Mouse (Mus musculus) liver, embryonic 12.5 days (tissue): ENCODE results near the gene Hdac8. TPM values are rescaled to one million over a fixed set of nuclear protein-coding genes. Genes with fewer than 3 reads are reported as not detected.

Source experiments
- ATAC-seq: fragments of 200-750 bp; cut with Nextera tagmentation; 2 replicates; pipeline ENCODE4 v1.8.0; 2017; ENCODE audit warnings: moderate number of reproducible peaks, mild to moderate bottlenecking, moderate library complexity
- H3K27ac ChIP-seq: fragments of 300-500 bp; sonication (generic); 2 replicates; pipeline ENCODE4 v1.5.1; 2016; ENCODE audit warnings: mild to moderate bottlenecking
- H3K27me3 ChIP-seq: fragments of 300-500 bp; sonication (generic); replicated peaks from 2 replicates; pipeline ENCODE4 v1.6.1; 2016; ENCODE audit warnings: mild to moderate bottlenecking, moderate library complexity
- H3K36me3 ChIP-seq: fragments of 300-500 bp; sonication (generic); 2 replicates; pipeline ENCODE4 v1.6.1; 2016; ENCODE audit warnings: mild to moderate bottlenecking, moderate library complexity
- H3K4me1 ChIP-seq: fragments of 300-500 bp; sonication (generic); 2 replicates; pipeline ENCODE4 v1.6.1; 2016
- H3K4me2 ChIP-seq: fragments of 300-500 bp; sonication (generic); 2 replicates; pipeline ENCODE4 v1.6.1; 2016; ENCODE audit warnings: mild to moderate bottlenecking, moderate library complexity
- H3K4me3 ChIP-seq: fragments of 300-500 bp; sonication (generic); 2 replicates; pipeline ENCODE4 v1.5.1; 2016; ENCODE audit warnings: mild to moderate bottlenecking, moderate library complexity
- H3K9ac ChIP-seq: fragments of 300-500 bp; sonication (generic); 2 replicates; pipeline ENCODE4 v1.6.1; 2016; ENCODE audit warnings: mild to moderate bottlenecking, moderate library complexity
- H3K9me3 ChIP-seq: fragments of 300-500 bp; sonication (generic); replicated peaks from 2 replicates; pipeline ENCODE4 v1.6.1; 2016; ENCODE audit warnings: mild to moderate bottlenecking, moderate library complexity
- WGBS: fragments of 180-500 bp; shearing (Covaris S2); methylation state at CpG from one replicate; pipeline ENCODE4 v1.1.7; 2016; ENCODE audit not compliant: insufficient replicate concordance; 5-methylcytosine and 5-hydroxymethylcytosine counted together
- microRNA-seq: library from miRNA; unstranded; fragments of <30 nt; microRNA quantifications from one replicate; pipeline ENCODE4, GENCODE M21; 2017
- polyA plus RNA-seq: library from polyadenylated mRNA; unstranded; fragments of >200 nt; fragmentation: Nextera tagmentation; extraction: Ambion mirVana; gene quantifications from 2 replicates; pipeline ENCODE4 v1.2.1, GENCODE M21; 2016

The Hdac8 gene
- polyA plus RNA-seq, 1 experiment from 2014 or later: 2.6 TPM

- Histone ChIP-seq H3K4me1 (no peaks in the 10 kb centered on the region; the same call in 1 of the 2 replicates), H3K27ac (0 out of 2 replicates have a peak within 1 kb of the TSS, but pooled peaks have one; percentile 4), H3K9ac (peak within 1 kb of the TSS; percentile 52), H3K36me3 (no peaks in the 10 kb centered on the region), H3K9me3 (0 out of 2 replicates have a peak, but pooled peaks cover 5% of the 10 kb centered on the region), H3K4me3 (peak within 1 kb of the TSS; percentile 54), H3K27me3 (peaks cover 77% of the 10 kb centered on the region), H3K4me2 (peak within 1 kb of the TSS; percentile 72)
- peak; percentile 68 for ATAC-seq
- WGBS: 9% methylated on average over 44 of the region's 44 CpGs
Measured at GRCm38 (mm10) chrX:102251937-102252860, 253.0 kb downstream of the Hdac8 start, which contains the start of gene Cited1. TSS of gene Cited1 (minus strand) at chrX:102252181.

DNA sequence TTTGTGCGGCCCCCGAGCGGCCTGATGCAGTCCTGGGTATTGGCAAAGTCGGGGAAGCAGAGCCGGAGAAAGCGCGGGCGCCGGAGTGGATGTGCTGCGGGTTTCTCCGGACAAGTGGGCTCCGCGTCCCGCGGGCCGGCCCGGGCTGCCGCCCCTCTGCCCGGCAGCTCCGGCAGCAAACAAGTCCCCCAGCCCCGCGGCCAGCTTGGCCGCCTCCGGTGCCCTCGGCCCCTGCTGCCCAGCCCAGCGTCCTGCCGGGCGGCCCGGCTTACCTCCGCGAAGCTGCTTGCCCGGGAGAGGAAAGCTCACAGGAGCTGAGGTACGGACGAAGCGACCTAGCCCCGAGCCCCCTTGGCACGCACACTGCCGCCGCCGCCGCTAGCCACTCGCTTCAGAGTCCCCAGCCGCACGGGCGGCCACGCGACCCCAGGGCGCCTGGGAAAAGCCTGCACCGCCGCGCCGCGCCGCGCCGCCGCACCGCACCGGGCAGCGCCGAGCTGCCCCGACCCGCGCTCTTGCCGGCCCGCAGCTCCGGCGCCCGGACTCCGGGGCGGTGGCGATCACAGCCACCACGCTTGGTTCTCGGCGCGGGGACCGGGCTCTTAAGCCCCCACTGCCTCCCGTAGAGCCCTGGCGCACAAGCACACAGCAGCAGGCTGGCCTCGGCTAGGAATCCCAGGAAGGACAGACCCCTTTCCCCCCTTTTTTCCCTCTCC lies 253.8 kb downstream of the Hdac8 start:
- Histone ChIP-seq H3K9ac (peak overlapping the region; percentile 52), H3K4me2 (peak overlapping the region; percentile 72), H3K9me3 (0 out of 2 replicates have a peak, but pooled peaks cover 5% of the 10 kb centered on the region), H3K4me3 (peak overlapping the region; percentile 54), H3K4me1 (no peaks in the 10 kb centered on the region; the same call in 1 of the 2 replicates), H3K36me3 (no peaks in the 10 kb centered on the region), H3K27me3 (peaks cover 86% of the 10 kb centered on the region), H3K27ac (0 out of 2 replicates have a peak overlapping the region, but pooled peaks have one; percentile 4)
- 7% methylated on average over 58 of the region's 80 CpGs for WGBS
- ATAC-seq: no peak

GRCm38 (mm10) chrX:102250891-102251170 lies 254.3 kb downstream of the Hdac8 start:
- WGBS: 13% methylated on average over 24 of the region's 24 CpGs
- Histone ChIP-seq H3K4me3 (peak overlapping the region; percentile 54), H3K9me3 (0 out of 2 replicates have a peak, but pooled peaks cover 5% of the 10 kb centered on the region), H3K36me3 (no peaks in the 10 kb centered on the region), H3K27me3 (peaks cover 91% of the 10 kb centered on the region), H3K27ac (no peak overlapping the region), H3K4me2 (peak overlapping the region; percentile 72), H3K9ac (peak overlapping the region; percentile 52; the same call in 1 of the 2 replicates), H3K4me1 (no peaks in the 10 kb centered on the region; the same call in 1 of the 2 replicates)
- no peak for ATAC-seq

DNA sequence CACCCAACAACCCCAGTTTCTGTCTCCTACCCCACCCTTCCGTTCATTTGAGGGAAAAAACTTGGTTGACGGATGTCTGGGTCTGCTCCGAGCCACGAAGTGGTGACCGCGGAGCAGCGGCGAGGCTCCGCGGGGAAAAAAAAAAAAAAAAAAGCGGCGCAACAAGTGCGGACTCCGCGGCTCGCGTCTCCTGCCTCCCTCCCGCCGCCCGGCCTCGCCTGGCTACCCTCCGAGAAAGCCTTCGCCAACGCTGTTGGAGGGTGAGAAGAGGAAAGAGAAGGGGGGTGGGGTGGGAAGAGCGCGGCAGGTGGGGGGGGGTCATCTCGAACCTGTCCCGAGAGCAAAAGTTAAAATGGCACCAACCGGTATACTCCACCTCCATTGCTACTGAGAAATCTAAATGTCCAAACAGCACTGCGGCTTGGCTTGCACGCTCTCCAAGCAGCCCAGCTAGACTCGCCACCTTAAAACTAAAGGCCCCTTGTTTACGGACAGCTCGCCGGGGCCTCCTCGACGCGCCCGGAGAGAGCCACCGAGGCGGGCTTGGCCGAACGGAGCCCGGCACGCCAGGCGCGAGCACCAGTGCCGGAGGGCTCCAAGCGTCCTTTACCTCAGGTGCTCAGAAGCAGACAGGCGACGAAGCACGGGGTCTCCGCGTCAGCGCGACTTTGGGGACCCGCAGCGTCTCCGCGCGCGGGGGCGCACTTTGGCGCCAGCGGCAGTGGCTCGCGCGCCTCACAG lies 254.8 kb downstream of the Hdac8 start:
- 0 out of 2 replicates have a peak, but pooled peaks cover 5% of the 10 kb centered on the region for H3K9me3 ChIP-seq
- H3K36me3 ChIP-seq: no peaks in the 10 kb centered on the region
- H3K4me2 ChIP-seq: peak overlapping the region; percentile 72
- H3K27me3 ChIP-seq: peaks cover 92% of the 10 kb centered on the region
- H3K4me1 ChIP-seq: no peaks in the 10 kb centered on the region; the same call in 1 of the 2 replicates
- 8% methylated on average over 49 of the region's 68 CpGs for WGBS
- no peak overlapping the region for H3K27ac ChIP-seq
- ATAC-seq: no peak
- peak overlapping the region; percentile 54 for H3K4me3 ChIP-seq
- no peak overlapping the region for H3K9ac ChIP-seq

- no peak for ATAC-seq
- 35% methylated on average over 2 of the region's 2 CpGs for WGBS
- H3K9ac ChIP-seq: no peak overlapping the region
- H3K4me2 ChIP-seq: no peak overlapping the region
- H3K27ac ChIP-seq: no peak overlapping the region
- H3K4me3 ChIP-seq: no peak overlapping the region
- H3K9me3 ChIP-seq: no peaks in the 10 kb centered on the region
- H3K4me1 ChIP-seq: no peaks in the 10 kb centered on the region
- H3K36me3 ChIP-seq: no peaks in the 10 kb centered on the region
- peaks cover 58% of the 10 kb centered on the region for H3K27me3 ChIP-seq
Measured at GRCm38 (mm10) chrX:102244334-102244733, 260.8 kb downstream of the Hdac8 start.

Small RNAs within 50 kb of the gene (microRNA-seq; reads per million reads assigned to microRNA genes)
- not detected for gene Gm26318

Other genes starting within 250 kb of the Hdac8 start
- 2.1 TPM in 2 replicates for gene Phka1, start 138.9 kb upstream of the Hdac8 start, polyA plus RNA-seq
- not detected in 2 replicates for gene Gm3880, start 181.6 kb upstream of the Hdac8 start, polyA plus RNA-seq
- gene Gm9112, start 202.3 kb upstream of the Hdac8 start, polyA plus RNA-seq: not detected in 2 replicates
- gene Dmrtc1b, start 202.5 kb upstream of the Hdac8 start, polyA plus RNA-seq: not detected in 2 replicates